Mouse (Mus musculus) hindbrain, embryonic 11.5 days (tissue): Measurements from ENCODE around the gene Ugt1a1. TPM values are rescaled to one million over a fixed set of nuclear protein-coding genes. Genes with fewer than 3 reads are reported as not detected.

Experiments
- ATAC-seq: fragments of 200-750 bp; cut with Nextera tagmentation; 2 replicates; pipeline ENCODE4 v1.8.0; 2017; ENCODE audit warnings: mild to moderate bottlenecking, moderate TSS enrichment, moderate library complexity; ENCODE audit not compliant: low FRiP score
- DNase-seq: peaks from one replicate; pipeline ENCODE4 v3.0.0-alpha.2; 2015; ENCODE audit warnings: low spot score
- H3K27ac ChIP-seq: fragments of 300-500 bp; sonication (generic); 2 replicates; pipeline ENCODE4 v1.5.1; 2014; ENCODE audit warnings: mild to moderate bottlenecking, low read depth, low read length
- H3K27me3 ChIP-seq: fragments of 300-500 bp; sonication (generic); 2 replicates; pipeline ENCODE4 v1.6.1; 2014; ENCODE audit warnings: mild to moderate bottlenecking, low read length, moderate library complexity, mixed read lengths; ENCODE audit not compliant: control insufficient read depth, insufficient read depth
- H3K36me3 ChIP-seq: fragments of 300-500 bp; sonication (generic); 2 replicates; pipeline ENCODE4 v1.6.1; 2014; ENCODE audit warnings: mild to moderate bottlenecking, low read length, moderate library complexity, mixed read lengths; ENCODE audit not compliant: control insufficient read depth, insufficient read depth
- H3K4me1 ChIP-seq: fragments of 300-500 bp; sonication (generic); replicated peaks from 2 replicates; pipeline ENCODE4 v1.6.1; 2014; ENCODE audit warnings: low read length, mixed read lengths; ENCODE audit not compliant: control insufficient read depth, insufficient read depth
- H3K4me2 ChIP-seq: fragments of 300-500 bp; sonication (generic); replicated peaks from 2 replicates; pipeline ENCODE4 v1.6.1; 2014; ENCODE audit warnings: mild to moderate bottlenecking, low read depth, low read length
- H3K4me3 ChIP-seq: fragments of 300-500 bp; sonication (generic); 2 replicates; pipeline ENCODE4 v1.5.1; 2014; ENCODE audit warnings: low read depth, low read length
- H3K9ac ChIP-seq: fragments of 300-500 bp; sonication (generic); 2 replicates; pipeline ENCODE4 v1.6.1; 2014; ENCODE audit warnings: low read depth, low read length
- H3K9me3 ChIP-seq: fragments of 300-500 bp; sonication (generic); 2 replicates; pipeline ENCODE4 v1.6.1; 2016; ENCODE audit warnings: low read length; ENCODE audit not compliant: control insufficient read depth
- WGBS: fragments of 180-500 bp; shearing (Covaris S2); extraction: QIAGEN DNeasy Blood & Tissue Kit; methylation state at CpG from one replicate; pipeline ENCODE4 v1.1.7; 2014; 5-methylcytosine and 5-hydroxymethylcytosine counted together
- polyA plus RNA-seq: library from polyadenylated mRNA; unstranded; fragments of >200 nt; fragmentation: Nextera tagmentation; extraction: Ambion mirVana; gene quantifications from 2 replicates; pipeline ENCODE4 v1.2.1, GENCODE M21; 2014

The Ugt1a1 gene
- polyA plus RNA-seq, 1 experiment from 2014 or later, result not detected

GRCm38 (mm10) chr1:88255989-88256754 lies 44.4 kb downstream of the Ugt1a1 start:
- Histone ChIP-seq H3K9me3 (peaks cover 77% of the 10 kb centered on the region), H3K9ac (no peak overlapping the region), H3K27me3 (no peaks in the 10 kb centered on the region), H3K36me3 (peaks cover 10% of the 10 kb centered on the region), H3K4me2 (no peak overlapping the region), H3K4me3 (no peak overlapping the region), H3K4me1 (no peaks in the 10 kb centered on the region), H3K27ac (no peak overlapping the region)
- WGBS, result 82% methylated on average over 13 of the region's 13 CpGs
- DNase-seq (no peak), ATAC-seq (no peak)

DNA sequence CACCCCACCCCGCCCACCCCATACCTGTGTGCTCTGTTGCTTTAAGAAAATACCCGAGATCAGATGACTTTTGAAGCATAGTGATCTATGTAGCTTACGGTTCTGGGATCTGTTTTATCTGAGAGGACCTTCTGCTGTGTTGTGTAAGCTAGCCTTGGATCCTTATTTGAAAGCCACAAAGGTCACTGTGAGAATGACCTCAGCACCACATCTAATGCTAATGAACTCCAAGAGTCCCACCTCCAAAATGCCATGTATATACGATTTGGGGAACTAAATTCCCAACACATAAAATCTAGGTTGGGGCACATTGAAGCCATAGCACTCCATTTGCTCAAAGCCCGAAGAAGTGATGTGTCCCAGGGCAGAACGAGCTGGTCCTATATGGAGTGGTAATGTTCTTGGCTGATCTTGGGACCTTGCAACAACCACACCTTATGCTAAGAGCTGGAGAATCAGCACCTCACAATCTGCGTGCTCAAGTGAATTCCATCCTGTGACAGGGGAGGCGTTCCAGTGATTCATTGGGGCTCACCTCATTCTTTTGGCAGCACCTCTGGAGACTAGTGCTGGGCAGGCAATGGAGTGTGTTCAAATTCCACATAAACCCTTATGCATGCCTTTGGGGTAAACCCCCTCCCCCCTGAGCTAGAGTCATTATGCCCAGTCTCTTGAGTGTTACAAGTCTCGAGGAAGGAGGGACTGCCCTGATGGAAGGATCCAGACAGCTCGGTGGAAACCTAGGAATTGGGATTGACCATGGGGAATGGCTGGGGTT lies 45.3 kb downstream of the Ugt1a1 start:
- no peaks in the 10 kb centered on the region for H3K4me1 ChIP-seq
- H3K4me2 ChIP-seq, result no peak overlapping the region
- no peak overlapping the region for H3K9ac ChIP-seq
- no peak overlapping the region for H3K4me3 ChIP-seq
- ATAC-seq, result no peak
- H3K27ac ChIP-seq, result no peak overlapping the region
- DNase-seq, result no peak
- peaks cover 15% of the 10 kb centered on the region for H3K36me3 ChIP-seq
- peaks cover 72% of the 10 kb centered on the region for H3K9me3 ChIP-seq
- 81% methylated on average over 10 of the region's 10 CpGs for WGBS
- no peaks in the 10 kb centered on the region for H3K27me3 ChIP-seq

GRCm38 (mm10) chr1:88257681-88258080 lies 45.9 kb downstream of the Ugt1a1 start:
- Histone ChIP-seq H3K27ac (no peak overlapping the region), H3K4me2 (no peak overlapping the region), H3K27me3 (no peaks in the 10 kb centered on the region), H3K36me3 (peaks cover 18% of the 10 kb centered on the region), H3K9ac (no peak overlapping the region), H3K4me3 (no peak overlapping the region), H3K4me1 (no peaks in the 10 kb centered on the region), H3K9me3 (peaks cover 66% of the 10 kb centered on the region)
- WGBS, result 80% methylated on average over 6 of the region's 6 CpGs
- no peak for ATAC-seq
- DNase-seq, result no peak

- DNase-seq, result no peak
- H3K27ac ChIP-seq, result no peak overlapping the region
- WGBS, result 66% methylated on average over 6 of the region's 6 CpGs
These were observed 46.6 kb downstream of the Ugt1a1 start for GRCm38 (mm10) chr1:88258361-88258760.

GRCm38 (mm10) chr1:88258881-88259642 lies 47.3 kb downstream of the Ugt1a1 start:
- ATAC-seq, result peak; percentile 6
- whole genome bisulfite sequencing, result 79% methylated on average over 8 of the region's 8 CpGs

More at GRCm38 (mm10) chr1:88258361-88258760, 46.6 kb downstream of the Ugt1a1 start:
- no peak overlapping the region for H3K9ac ChIP-seq
- H3K27me3 ChIP-seq, result no peaks in the 10 kb centered on the region
- no peaks in the 10 kb centered on the region for H3K4me1 ChIP-seq
- no peak overlapping the region for H3K4me3 ChIP-seq
- no peak overlapping the region for H3K4me2 ChIP-seq
- ATAC-seq, result no peak
- peaks cover 61% of the 10 kb centered on the region for H3K9me3 ChIP-seq
- H3K36me3 ChIP-seq, result peaks cover 24% of the 10 kb centered on the region

DNA sequence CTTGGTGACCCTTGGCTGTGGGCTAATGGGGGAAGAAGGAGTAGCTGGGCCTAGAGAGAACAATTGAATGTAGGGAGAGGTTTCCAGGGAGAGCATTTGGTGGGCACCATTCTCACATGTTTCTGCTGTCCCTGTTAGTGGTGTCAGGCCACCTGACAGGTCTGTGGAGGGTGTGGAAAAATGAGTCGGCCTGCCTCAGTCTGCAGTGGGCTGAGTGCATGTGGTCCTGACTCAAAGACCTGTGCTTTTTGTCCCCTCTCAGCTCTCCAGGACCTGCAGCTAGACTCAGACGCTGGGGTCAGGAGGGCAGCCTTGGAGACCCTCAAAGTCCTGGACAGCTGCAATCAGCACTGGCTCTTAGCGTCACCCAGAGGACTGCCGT lies 47.9 kb downstream of the Ugt1a1 start:
- no peak overlapping the region for H3K27ac ChIP-seq
- H3K4me1 ChIP-seq, result no peaks in the 10 kb centered on the region
- H3K9me3 ChIP-seq, result peaks cover 54% of the 10 kb centered on the region
- peak; percentile 22 for ATAC-seq
- no peak for DNase-seq
- H3K4me3 ChIP-seq, result no peak overlapping the region
- no peaks in the 10 kb centered on the region for H3K27me3 ChIP-seq
- H3K9ac ChIP-seq, result no peak overlapping the region
- no peak overlapping the region for H3K4me2 ChIP-seq
- 76% methylated on average over 4 of the region's 4 CpGs for WGBS
- H3K36me3 ChIP-seq, result peaks cover 37% of the 10 kb centered on the region

More at GRCm38 (mm10) chr1:88258881-88259642, 47.3 kb downstream of the Ugt1a1 start:
- DNase-seq, result no peak
- H3K4me3 ChIP-seq, result no peak overlapping the region
- no peak overlapping the region for H3K27ac ChIP-seq
- H3K9ac ChIP-seq, result no peak overlapping the region
- peaks cover 31% of the 10 kb centered on the region for H3K36me3 ChIP-seq
- no peak overlapping the region for H3K4me2 ChIP-seq
- H3K4me1 ChIP-seq, result no peaks in the 10 kb centered on the region
- peaks cover 54% of the 10 kb centered on the region for H3K9me3 ChIP-seq
- H3K27me3 ChIP-seq, result no peaks in the 10 kb centered on the region

GRCm38 (mm10) chr1:88260114-88260513 lies 48.4 kb downstream of the Ugt1a1 start:
- no peaks in the 10 kb centered on the region for H3K4me1 ChIP-seq
- H3K9ac ChIP-seq, result no peak overlapping the region
- H3K36me3 ChIP-seq, result peaks cover 41% of the 10 kb centered on the region
- H3K4me3 ChIP-seq, result no peak overlapping the region
- H3K27me3 ChIP-seq, result no peaks in the 10 kb centered on the region
- no peak overlapping the region for H3K27ac ChIP-seq
- H3K4me2 ChIP-seq, result no peak overlapping the region
- H3K9me3 ChIP-seq, result peaks cover 49% of the 10 kb centered on the region
- WGBS, result 81% methylated on average over 6 of the region's 6 CpGs
- peak; percentile 7; the same call in 1 of the 2 replicates for ATAC-seq
- no peak for DNase-seq

DNA sequence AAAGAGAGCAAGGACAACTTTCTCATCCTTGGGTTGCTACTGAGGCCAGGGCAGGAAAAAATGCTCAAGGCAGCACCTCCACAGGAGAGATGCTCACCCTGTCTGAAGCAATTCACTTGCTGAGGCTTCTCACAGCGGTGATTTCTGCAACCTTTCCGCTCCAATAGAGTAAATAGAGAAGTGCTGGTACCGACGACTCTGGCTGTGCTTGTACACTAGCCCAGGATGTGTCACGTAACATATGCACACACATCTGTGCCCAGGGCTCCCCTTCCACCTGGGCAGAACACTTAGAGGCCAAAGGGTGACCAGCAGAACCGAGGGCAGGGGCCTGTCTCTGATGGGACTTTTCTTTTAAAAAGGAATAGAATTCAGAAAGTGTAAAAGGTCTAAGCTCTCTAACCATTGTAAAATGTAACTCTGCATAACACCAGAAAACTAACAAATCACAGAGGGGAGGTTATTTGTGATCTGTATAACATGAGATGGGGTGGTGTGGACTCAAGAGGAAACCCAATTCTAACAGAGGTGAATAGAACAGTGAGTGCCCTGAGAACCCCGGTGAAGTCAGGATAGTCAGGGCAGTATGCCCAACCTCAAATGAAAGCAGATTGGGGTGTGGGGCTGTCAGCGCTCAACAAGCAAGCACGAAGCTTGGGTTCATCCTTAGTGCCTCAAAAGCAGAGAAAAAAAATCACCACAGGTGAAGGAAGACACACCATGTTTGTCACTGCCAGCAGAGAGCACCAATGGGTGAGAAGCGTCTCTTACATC lies 49.0 kb downstream of the Ugt1a1 start:
- 84% methylated on average over 10 of the region's 10 CpGs for WGBS

More for the DNA sequence above, 49.0 kb downstream of the Ugt1a1 start:
- Histone ChIP-seq H3K27me3 (no peaks in the 10 kb centered on the region), H3K27ac (no peak overlapping the region), H3K9ac (no peak overlapping the region), H3K4me1 (no peaks in the 10 kb centered on the region), H3K4me3 (no peak overlapping the region), H3K4me2 (no peak overlapping the region), H3K9me3 (peaks cover 44% of the 10 kb centered on the region), H3K36me3 (peaks cover 47% of the 10 kb centered on the region)
- DNase-seq (no peak), ATAC-seq (no peak)
